Mouse (Mus musculus) monocyte, adult 59 days (primary cell): ENCODE results near the gene Gm43951. TPM values are rescaled to one million over a fixed set of nuclear protein-coding genes. Genes with fewer than 3 reads are reported as not detected.

Experiments
- total RNA-seq, 2 experiments: library from RNA; stranded (reverse); gene quantifications; one replicate each; pipeline ENCODE4 v1.2.4; 2023

Gm43951 gene
- under 1 TPM; 0.52 to 0.92 TPM for total RNA-seq

GRCm38 (mm10) chr11:72206341-72207203 is at the start of gene Gm43951:
Gene Gm43951 (minus strand): TSS chr11:72206840.

DNA sequence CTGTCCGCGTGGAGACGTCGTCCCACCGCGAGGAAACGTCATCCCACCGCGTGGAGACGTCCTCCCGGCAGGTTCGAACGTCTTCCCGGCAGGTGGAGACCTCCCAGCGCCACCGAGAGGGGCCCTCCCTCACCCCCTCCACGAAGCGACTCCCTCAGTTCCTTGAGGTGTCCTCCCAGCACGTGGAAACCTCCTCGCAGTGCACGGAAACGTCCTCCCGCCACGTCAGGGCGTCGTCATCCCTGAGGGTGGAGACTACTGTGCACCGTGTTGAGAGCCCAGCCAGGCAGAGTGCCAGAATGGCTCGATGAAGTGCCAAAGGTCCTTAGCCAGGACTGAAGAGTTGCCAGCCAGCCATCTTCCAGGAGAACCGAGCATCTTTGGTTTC is 8.8 kb upstream of the Gm43951 start, which contains the start of gene Med31:
TSS of gene Med31 (minus strand) at position 183 of the 388 bp plus-strand sequence.

DNA sequence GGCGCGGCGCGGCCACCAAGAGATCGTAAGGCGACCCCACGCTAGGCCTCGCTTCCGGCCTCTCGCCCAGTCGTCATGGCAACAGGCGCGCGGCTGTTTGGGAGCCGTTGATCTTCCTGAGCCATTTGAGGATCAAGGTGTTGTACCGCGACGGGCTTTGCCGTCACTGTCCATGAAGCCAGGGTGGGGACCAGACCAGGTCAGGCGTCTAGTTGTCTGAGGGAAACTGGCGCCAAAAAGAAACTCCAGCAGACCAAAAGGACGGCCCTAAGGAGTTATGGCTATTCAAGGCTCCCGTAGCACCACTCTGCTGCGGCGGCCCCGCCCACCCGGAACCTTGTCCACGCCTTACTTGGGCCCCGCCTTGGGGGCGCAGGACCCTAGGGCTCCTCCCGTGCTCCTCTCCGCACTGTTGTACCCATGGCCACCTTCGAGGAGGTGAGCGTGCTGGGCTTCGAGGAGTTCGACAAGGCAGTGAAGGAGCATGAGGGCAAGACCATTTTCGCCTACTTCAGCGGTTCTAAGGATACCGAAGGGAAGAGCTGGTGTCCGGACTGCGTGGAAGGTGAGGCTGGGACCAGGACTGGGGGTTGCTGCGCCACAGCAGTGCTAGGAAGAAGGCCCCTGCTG is 679 bp upstream of the Gm43951 start, which contains the start of the genes 4933427D14Rik and Txndc17:
TSS of gene 4933427D14Rik (minus strand) at position 256 of the 630 bp plus-strand sequence.
TSS of gene Txndc17 (plus strand) at position 344 of the 630 bp plus-strand sequence.

Other genes starting within 250 kb of the Gm43951 start
- not detected for gene Aipl1, start 169.3 kb downstream of the Gm43951 start, total RNA-seq
- under 1 TPM; 0.33 to 0.81 TPM for gene Pimreg, start 164.8 kb downstream of the Gm43951 start, total RNA-seq
- gene Pitpnm3, start 71.1 kb downstream of the Gm43951 start, total RNA-seq = not detected
- 1 to 10 TPM; 6.1 to 9.5 TPM for gene 4933427D14Rik, start 619 bp upstream of the Gm43951 start, total RNA-seq
- 10 to 100 TPM; 42.9 to 60.5 TPM for gene Txndc17, start 707 bp upstream of the Gm43951 start, total RNA-seq
- gene Med31, start 8.8 kb upstream of the Gm43951 start, total RNA-seq = 10 to 100 TPM; 16.1 to 17.5 TPM
- gene Slc13a5, start 60.4 kb upstream of the Gm43951 start, total RNA-seq = not detected
- gene Xaf1, start 94.8 kb upstream of the Gm43951 start, total RNA-seq = 10 to 100 TPM; 54.0 to 67.0 TPM
- under 1 TPM; 0.47 to 0.52 TPM for gene Fbxo39, start 107.6 kb upstream of the Gm43951 start, total RNA-seq
- not detected for gene Tekt1, start 155.6 kb upstream of the Gm43951 start, total RNA-seq
- gene Smtnl2, start 204.9 kb upstream of the Gm43951 start, total RNA-seq = 1 to 10 TPM in 1 of 2 experiments, not detected in 1; 2.3 TPM
- gene Ggt6, start 228.7 kb upstream of the Gm43951 start, total RNA-seq = not detected
- gene Mybbp1a, start 234.5 kb upstream of the Gm43951 start, total RNA-seq = 10 to 100 TPM; 69.4 to 73.1 TPM